Mouse (Mus musculus) NIH3T3 (cell line): Measurements from ENCODE around the gene 6430628N08Rik.

Experiments used
- DNase-seq: peaks from one replicate; pipeline ENCODE4 v3.0.0-alpha.2; 2012; ENCODE audit warnings: low read depth

The 6430628N08Rik gene

DNA sequence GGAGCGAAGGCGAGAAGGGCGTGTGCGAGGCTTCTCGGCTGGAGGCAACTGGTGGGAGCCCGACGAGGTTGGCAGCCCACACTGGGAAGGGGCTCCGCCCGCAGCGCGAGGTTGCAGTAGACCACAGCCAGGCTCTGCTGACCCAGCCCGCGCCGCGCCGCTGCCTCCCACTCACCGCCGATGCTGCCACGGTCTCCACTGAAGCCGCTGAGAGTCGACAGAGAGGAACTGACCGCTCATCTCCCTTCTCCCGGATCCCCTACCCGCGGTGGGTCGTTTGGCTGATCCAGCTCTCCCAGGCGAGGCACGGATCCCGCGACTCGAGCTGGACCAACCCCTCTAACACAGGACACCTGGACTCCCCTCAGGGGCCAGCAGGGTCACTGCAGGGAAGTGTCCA, at the start of gene 6430628N08Rik:
TSS of gene 6430628N08Rik (plus strand) at position 113 of the 400 bp plus-strand sequence.
- no peak for DNase-seq

DNA sequence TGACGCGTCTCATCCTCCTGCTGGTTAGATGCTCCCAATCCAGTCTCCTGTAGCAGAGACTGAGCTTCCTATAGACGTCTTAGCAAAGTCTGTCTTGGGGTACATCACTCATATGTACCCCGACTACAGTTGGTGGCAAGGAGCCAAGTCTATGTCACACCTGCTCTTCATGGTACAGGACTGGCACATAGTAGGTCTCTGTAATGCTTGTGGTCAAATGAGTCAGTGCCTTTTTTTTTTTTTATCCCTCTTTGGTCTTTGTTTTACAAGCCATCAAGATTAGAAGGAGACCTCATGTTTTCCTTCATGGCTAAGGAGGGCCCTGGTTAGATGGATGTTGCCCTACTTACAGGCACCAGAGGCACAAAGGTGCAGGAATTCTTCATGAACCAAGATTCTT, 49.6 kb upstream of the 6430628N08Rik start:
- DNase-seq, result no peak

- DNase-seq, result peak; percentile 66
Observed at GRCm38 (mm10) chr4:115846656-115847055, 43.8 kb upstream of the 6430628N08Rik start.

DNA sequence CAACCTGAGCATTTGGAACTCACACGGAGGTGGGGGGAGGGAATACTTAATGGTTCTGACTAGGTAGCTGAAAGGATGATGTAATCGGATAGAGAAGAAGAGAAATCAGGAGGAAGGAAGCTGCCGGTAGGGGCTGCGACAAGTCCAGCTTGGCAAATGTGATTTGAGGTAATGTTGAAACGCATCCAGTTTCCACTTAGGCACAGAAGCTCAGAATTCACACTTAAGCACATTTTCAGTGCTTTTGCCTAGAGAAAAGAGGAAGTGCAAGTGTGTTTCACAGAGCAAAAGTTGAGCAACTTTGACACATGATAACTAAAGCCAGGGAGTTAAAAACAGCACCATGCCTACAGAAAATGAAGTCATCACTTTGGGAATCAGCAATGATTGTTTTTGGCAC, 43.1 kb upstream of the 6430628N08Rik start:
- DNase-seq, result peak; percentile 52

GRCm38 (mm10) chr4:115848083-115848482, 42.4 kb upstream of the 6430628N08Rik start:
- DNase-seq, result no peak

DNA sequence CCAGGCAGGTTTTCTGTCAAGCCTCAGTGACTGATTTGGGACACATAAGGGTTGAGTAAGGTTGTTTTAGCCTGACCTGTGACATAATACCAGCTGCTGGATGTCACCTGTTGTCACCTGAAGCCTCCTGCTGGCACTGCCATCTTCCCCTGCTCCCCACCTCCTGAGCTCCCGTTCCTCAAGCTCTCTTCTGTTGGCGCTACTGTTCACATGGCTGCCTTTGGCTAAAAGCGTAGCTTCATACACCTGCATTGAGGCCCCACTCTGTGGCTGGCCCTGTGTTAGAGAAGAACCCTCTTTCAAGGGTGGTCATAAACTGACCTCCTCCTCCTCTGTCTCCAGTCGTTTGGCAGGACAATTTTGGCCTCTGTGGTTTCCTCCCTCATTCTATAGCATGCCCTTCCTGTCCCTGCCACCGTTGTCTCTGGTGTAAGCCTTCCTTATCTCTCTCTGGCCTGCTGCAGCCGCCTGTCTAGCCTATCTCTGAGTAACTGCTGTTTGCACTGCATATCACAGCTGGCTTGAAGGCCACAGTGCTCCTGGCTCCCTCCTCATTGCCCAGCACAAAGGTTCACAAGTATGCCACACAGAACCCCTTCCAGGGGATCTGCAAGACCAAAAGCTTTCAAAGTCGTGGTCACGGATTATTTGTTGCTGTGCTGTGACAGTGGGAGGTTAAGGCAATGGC, 41.3 kb upstream of the 6430628N08Rik start:
- DNase-seq, result no peak

GRCm38 (mm10) chr4:115850111-115850510, 40.4 kb upstream of the 6430628N08Rik start:
- no peak for DNase-seq

GRCm38 (mm10) chr4:115850631-115851030, 39.8 kb upstream of the 6430628N08Rik start:
- DNase-seq, result no peak

DNA sequence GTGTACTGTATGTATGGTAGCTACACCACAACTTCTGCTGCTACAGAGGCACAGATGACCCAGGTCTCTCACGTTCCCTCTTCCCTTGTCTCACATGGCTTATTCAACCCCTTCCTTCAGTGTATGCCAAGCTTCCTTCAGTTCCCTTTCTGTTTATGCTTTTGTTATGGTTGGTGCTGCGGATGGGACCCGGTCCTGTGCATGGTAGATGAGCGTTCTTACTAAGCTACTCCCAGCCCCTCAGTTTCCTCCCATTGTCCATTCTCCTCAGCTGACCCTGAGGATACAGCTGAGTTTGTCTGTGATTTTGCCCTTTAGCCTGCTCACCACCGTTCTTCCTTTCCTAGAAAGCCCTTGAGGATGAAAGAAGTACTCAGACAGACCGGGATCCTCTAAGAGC, 38.9 kb upstream of the 6430628N08Rik start:
- no peak for DNase-seq

DNA sequence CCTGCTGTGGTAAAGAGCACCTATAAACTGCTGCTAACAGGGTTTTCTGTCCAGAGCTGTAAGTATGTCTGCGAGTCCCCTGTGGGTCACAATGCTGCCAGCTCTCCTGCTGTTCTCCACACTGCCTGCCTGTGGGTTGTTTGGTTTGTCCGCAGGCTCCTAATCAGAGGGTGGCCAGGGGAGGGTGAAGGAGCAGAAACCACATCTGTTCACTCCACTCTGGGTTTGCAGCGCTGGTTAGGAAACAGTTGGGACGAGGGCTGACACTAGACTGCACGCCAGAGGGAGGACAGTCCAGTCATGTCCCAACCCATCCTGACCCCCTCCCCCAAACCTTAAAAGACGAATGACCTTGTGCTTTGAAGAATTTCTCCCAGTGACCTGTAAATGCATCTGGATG, 35.4 kb upstream of the 6430628N08Rik start:
- DNase-seq, result no peak

DNA sequence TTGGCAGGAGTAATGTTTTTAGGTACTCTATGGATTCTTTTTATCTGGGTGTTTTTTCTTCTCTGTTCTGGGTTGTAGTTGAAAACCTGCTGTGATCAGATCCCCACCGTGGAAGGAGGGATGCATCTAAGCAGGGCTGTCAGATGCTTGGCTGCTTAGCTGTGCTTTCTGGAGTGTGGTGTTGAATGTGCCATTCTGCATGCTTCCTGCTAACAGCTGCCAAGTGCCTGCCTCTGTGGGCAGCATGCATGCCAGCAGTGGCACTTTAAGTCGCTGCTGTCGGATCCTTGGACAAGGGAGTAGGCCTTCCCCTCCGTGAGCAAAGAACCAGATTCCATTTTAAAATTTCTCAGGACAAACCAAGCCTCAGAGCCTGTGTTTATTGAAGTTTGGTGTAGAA, 34.9 kb upstream of the 6430628N08Rik start:
- DNase-seq, result no peak

DNA sequence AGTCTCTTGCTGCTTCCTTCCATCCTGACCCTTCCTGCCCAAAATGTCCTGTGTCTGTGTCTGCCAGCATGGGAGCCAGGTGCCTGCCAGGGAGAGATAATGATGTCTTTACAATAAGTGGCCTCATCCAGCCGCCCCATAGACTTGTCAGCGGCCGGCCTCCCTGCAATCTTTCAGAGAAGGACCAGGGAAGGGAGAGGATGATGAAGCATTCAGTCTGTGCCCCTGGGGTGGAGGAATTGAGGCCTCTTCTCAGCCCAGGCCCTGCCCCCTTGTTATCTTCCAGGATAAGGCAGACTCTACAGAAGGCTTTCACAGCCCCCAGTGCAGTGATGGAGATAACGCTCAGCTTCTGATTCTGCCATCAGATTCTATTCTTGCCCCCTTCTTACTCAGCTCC, 34.2 kb upstream of the 6430628N08Rik start:
- no peak for DNase-seq

DNA sequence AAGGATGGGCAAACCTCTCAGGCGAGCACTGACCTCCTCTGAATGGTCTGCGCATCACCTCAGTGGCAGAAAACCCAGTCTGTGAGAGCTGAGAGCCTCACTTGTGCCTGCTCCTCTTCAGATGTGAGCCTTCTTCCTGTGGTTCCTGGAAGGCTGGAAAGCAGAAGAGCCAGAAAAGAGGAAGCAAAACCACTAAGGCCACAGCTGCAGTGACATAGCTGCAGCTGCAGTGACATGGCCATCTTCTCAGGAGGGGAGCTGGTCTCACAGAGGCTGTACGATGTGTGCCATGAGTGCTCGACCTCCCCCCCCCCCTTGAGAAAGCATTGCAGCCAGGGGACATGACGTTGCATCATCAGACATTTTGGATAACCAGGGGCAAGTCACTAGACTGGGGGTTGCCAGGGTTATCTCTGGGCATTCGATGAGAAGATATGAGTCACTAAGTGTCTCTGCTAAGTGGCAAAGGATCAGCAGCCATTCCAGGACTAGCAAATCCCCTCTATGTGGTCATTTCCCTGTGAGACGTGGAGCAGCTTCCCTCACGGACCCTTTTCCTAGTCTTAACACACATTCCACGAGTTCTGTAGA, 33.1 kb upstream of the 6430628N08Rik start:
- DNase-seq, result no peak

- no peak for DNase-seq
Observed at GRCm38 (mm10) chr4:115863352-115863751, 27.1 kb upstream of the 6430628N08Rik start.

GRCm38 (mm10) chr4:115863880-115864279, 26.6 kb upstream of the 6430628N08Rik start:
- DNase-seq, result no peak

DNA sequence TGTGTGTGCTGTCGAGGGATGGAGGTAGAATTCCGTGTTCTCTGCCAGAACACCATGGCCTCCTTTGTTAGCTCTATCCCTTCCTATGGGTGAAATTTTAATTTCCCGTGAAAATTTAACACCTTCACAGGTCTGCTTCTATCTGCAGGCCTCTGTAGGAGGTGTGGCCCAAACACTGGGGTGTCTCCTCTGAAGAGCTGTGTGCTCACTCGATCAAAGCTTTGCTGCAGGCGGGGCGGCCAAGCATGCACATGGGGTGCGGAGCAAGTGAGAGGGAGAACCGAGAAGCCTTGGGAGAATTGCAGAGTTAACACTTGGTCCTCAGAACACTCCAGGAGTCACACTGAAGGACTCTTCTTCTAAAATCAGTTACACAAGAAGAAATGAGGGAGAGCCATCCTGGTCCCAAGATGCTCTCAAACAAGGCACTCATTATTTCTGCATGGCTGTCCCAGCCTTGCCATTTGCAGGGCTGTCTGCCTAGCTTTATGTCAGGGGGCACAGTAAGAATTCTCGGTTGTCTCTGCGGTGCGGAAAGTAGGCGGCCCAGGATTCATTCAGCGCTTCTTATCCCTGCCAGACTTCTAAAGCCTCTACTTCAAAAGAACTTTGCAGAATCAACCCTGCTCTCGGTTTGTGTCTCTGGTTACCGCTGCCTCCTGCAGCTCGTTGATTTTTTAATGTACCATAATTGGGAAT, 20.8 kb upstream of the 6430628N08Rik start:
- DNase-seq, result no peak

DNA sequence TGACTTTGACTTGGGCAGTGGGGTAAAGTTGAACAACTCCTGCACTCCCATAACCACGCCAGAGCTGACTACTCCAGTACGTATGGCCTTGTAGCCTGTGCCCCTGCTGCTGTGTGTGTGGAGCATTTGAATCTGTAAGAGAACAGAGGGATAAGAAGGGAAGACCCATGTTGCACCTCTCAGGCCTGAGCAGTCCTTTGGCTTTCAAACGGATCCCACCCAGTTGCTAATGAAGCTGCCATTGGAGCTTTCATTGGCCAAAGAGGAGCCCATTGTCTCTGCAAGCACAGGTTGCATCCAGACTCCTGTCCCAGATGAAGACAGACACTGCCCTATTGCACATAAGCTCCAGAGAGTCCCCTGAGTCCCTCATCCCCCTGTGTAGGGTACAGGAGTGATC, 17.2 kb upstream of the 6430628N08Rik start:
- no peak for DNase-seq

- no peak for DNase-seq
Observed at GRCm38 (mm10) chr4:115878216-115878678, 12.2 kb upstream of the 6430628N08Rik start.

DNA sequence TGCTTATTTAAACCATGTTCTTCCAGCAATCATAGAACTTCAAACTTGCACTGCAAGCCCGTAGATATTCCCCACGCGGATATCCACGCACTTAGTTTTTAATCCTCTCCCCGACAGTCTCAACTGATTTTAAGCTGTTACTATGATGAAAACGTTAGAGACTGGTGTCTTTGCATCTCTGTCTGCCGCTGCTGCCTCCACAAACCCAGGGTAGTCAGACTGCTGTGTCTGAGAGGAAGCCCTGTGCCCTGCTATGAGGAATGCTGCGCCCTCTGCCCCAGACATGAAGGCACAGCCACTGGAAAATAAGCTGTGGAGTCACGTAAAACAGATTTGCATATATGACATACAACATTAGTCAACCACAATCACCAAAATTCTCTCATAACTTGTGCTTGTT, 11.6 kb upstream of the 6430628N08Rik start:
- DNase-seq, result no peak

GRCm38 (mm10) chr4:115881183-115881582, 9.3 kb upstream of the 6430628N08Rik start:
- DNase-seq, result no peak

GRCm38 (mm10) chr4:115882195-115882594, 8.3 kb upstream of the 6430628N08Rik start:
- DNase-seq, result no peak

DNA sequence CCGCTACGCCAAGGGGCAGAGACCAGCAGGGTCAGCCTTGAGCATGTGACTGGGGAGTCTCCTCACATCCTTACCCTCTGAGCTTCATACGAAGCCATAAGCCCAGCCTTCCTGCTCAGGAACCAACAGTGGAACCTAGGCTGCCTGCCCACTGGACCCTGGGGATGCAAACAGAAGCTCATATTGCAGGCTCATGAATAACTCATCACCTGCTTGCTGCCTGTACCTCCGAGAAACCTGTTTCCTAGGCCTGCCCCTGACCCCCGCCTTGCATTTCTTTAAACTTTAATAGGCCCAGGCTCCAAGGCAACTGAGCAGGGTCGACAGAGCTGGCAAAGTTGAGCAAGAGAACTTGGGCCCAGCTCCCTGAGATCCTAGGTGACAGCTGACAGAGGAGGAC, 6.4 kb upstream of the 6430628N08Rik start, which contains the start of gene Kncn:
TSS of gene Kncn (plus strand) at position 379 of the 400 bp plus-strand sequence.
- no peak for DNase-seq

- no peak for DNase-seq
Observed at GRCm38 (mm10) chr4:115885846-115886245, 4.6 kb upstream of the 6430628N08Rik start.
